Mouse (Mus musculus): ENCODE measurements around the gene Alx3.

- TF ChIP-seq CTCF (IDR thresholded peaks at IDR 0.05; ENCODE audit: insufficient read depth, low read depth, low read length), result no peak
- no peak for TF ChIP-seq POLR2A (IDR thresholded peaks at IDR 0.05; ENCODE audit: insufficient read depth, low read depth, low read length)
Observed at GRCm38 (mm10) chr3:107611394-107611793, 16.6 kb downstream of the Alx3 start.

Data from olfactory bulb, adult 2 months (tissue).